ENCODE assay signal across 24 mouse cellular contexts in the genomic region with DNA sequence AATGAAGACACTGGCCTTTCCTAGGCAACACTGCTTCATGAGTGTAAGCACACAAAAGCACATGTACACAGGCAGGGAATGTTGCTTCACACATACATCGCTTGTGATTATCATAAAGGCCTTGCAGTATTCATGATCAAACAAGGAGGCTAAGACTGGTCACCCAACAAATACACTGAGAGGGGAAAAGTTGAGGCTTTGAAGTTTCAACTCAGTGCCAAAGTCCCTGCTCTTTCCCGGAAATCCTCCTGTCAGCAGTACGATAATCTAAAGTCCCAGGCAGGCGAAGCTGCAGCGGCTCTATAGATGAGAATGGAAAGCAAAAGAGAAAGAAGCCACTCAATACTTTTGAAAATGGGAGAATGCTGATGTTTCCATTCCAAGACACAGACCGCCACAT. TPM values are rescaled to one million over a fixed set of nuclear protein-coding genes. Genes with fewer than 3 reads are reported as not detected.
DNase-seq lines count a peak whose midpoint lies in the region; ATAC-seq and TF ChIP-seq lines count a peak whose summit lies in the region.
"Had no signal": no experiment of that assay in that cellular context is flagged by ENCODE, and none has a peak within 500 bp of the region (broad histone marks: within the 10 kb centered on the region; RNA-seq: fewer than 3 reads in every experiment).

No protein-coding gene starts in this region.

- H3K9me3 ChIP-seq in kidney, embryonic 15.5 days (replicated peaks), result no peaks in the 10 kb centered on the region
- H3K9me3 ChIP-seq in liver, postnatal 0 days (ENCODE audit: low read length), result no peaks in the 10 kb centered on the region
- H3K9me3 ChIP-seq in liver, embryonic 12.5 days (replicated peaks), result no peaks in the 10 kb centered on the region
- H3K9me3 ChIP-seq in intestine, postnatal 0 days (ENCODE audit: control insufficient read depth), result no peaks in the 10 kb centered on the region
- H3K9me3 ChIP-seq in stomach, postnatal 0 days (ENCODE audit: control insufficient read depth, low read length), result no peaks in the 10 kb centered on the region
- H3K9me3 ChIP-seq: forebrain, embryonic 10.5 days; heart, embryonic 13.5 days; hindbrain, embryonic 13.5 days had no signal

- no peak overlapping the region for H3K9ac ChIP-seq in kidney, embryonic 15.5 days
- H3K9ac ChIP-seq in liver, postnatal 0 days (replicated peaks), result no peak overlapping the region
- H3K9ac ChIP-seq in liver, embryonic 12.5 days, result no peak overlapping the region
- no peak overlapping the region for H3K9ac ChIP-seq in intestine, postnatal 0 days (ENCODE audit: low read depth, low read length)
- no peak overlapping the region for H3K9ac ChIP-seq in stomach, postnatal 0 days (ENCODE audit: low read length)
- H3K9ac ChIP-seq: forebrain, postnatal 0 days; heart, embryonic 13.5 days; hindbrain, embryonic 13.5 days had no signal

- no peaks in the 10 kb centered on the region for H3K27me3 ChIP-seq in kidney, adult 2 months (replicated peaks; ENCODE audit: control insufficient read depth, insufficient read depth, low read length)
- no peaks in the 10 kb centered on the region for H3K27me3 ChIP-seq in kidney, embryonic 15.5 days
- H3K27me3 ChIP-seq in liver, postnatal 0 days (ENCODE audit: insufficient read depth, low read length), result no peaks in the 10 kb centered on the region
- H3K27me3 ChIP-seq in liver, embryonic 12.5 days (replicated peaks), result no peaks in the 10 kb centered on the region
- H3K27me3 ChIP-seq in intestine, postnatal 0 days (replicated peaks; ENCODE audit: control insufficient read depth, insufficient read depth, low read length), result no peaks in the 10 kb centered on the region
- no peaks in the 10 kb centered on the region for H3K27me3 ChIP-seq in stomach, postnatal 0 days (ENCODE audit: control insufficient read depth, insufficient read depth, low read length)
- H3K27me3 ChIP-seq: hindbrain, embryonic 13.5 days had no signal

- TF ChIP-seq EP300 in liver, postnatal 0 days (IDR thresholded peaks at IDR 0.05; ENCODE audit: low read depth), result no peak
- no peak for TF ChIP-seq EP300 in stomach, postnatal 0 days (optimal IDR thresholded peaks at IDR 0.05)

- ATAC-seq in kidney, embryonic 15.5 days (replicated peaks; ENCODE audit: low FRiP score), result no peak
- ATAC-seq in liver, postnatal 0 days, result peak; percentile 26
- no peak for ATAC-seq in liver, embryonic 12.5 days
- ATAC-seq in intestine, postnatal 0 days, result peak; percentile 85
- 0 out of 2 replicates have a peak, but pooled peaks have one; percentile 21 for ATAC-seq in stomach, postnatal 0 days (ENCODE audit: low FRiP score, low TSS enrichment)
- ATAC-seq: CD4-positive, CD25-positive, alpha-beta regulatory T cell, adult 4 months; hindbrain, embryonic 16.5 days had no signal

- WGBS in kidney, adult 2 months, result 57% methylated on average over 6 of the region's 6 CpGs
- WGBS in kidney, embryonic 15.5 days, result 69% methylated on average over 6 of the region's 6 CpGs
- WGBS in liver, postnatal 0 days (ENCODE audit: insufficient replicate concordance), result 47% methylated on average over 6 of the region's 6 CpGs
- 63% methylated on average over 6 of the region's 6 CpGs for WGBS in liver, embryonic 12.5 days (ENCODE audit: insufficient replicate concordance)
- 43% methylated on average over 6 of the region's 6 CpGs for WGBS in intestine, postnatal 0 days
- WGBS in stomach, postnatal 0 days, result 67% methylated on average over 6 of the region's 6 CpGs

- no peak overlapping the region for H3K4me3 ChIP-seq in kidney, adult 2 months (ENCODE audit: insufficient read depth, low read depth, low read length)
- H3K4me3 ChIP-seq in kidney, embryonic 15.5 days (replicated peaks), result no peak overlapping the region
- no peak overlapping the region for H3K4me3 ChIP-seq in liver, postnatal 0 days (ENCODE audit: low read depth, low read length)
- no peak overlapping the region for H3K4me3 ChIP-seq in liver, embryonic 12.5 days
- H3K4me3 ChIP-seq in intestine, postnatal 0 days (ENCODE audit: low read depth, low read length), result no peak overlapping the region
- no peak overlapping the region for H3K4me3 ChIP-seq in stomach, postnatal 0 days (ENCODE audit: low read depth, low read length)
- H3K4me3 ChIP-seq: forebrain, embryonic 10.5 days; heart, embryonic 13.5 days; hindbrain, embryonic 13.5 days had no signal

- H3K4me1 ChIP-seq in kidney, adult 2 months (ENCODE audit: control insufficient read depth, insufficient read depth, low read length), result peaks cover 5% of the 10 kb centered on the region; the same call in 1 of the 2 replicates
- peaks cover 17% of the 10 kb centered on the region for H3K4me1 ChIP-seq in kidney, embryonic 15.5 days
- 0 out of 2 replicates have a peak, but pooled peaks cover 2% of the 10 kb centered on the region for H3K4me1 ChIP-seq in liver, postnatal 0 days (ENCODE audit: insufficient read depth)
- no peaks in the 10 kb centered on the region for H3K4me1 ChIP-seq in liver, embryonic 12.5 days
- H3K4me1 ChIP-seq in intestine, postnatal 0 days (replicated peaks; ENCODE audit: control insufficient read depth, insufficient read depth, low read length), result no peaks in the 10 kb centered on the region; the same call in 1 of the 2 replicates
- peaks cover 3% of the 10 kb centered on the region; the same call in 1 of the 2 replicates for H3K4me1 ChIP-seq in stomach, postnatal 0 days (replicated peaks; ENCODE audit: control insufficient read depth, insufficient read depth)
- H3K4me1 ChIP-seq: heart, embryonic 13.5 days; hindbrain, embryonic 13.5 days had no signal

- 0 out of 2 replicates have a peak overlapping the region, but pooled peaks have one; percentile 38 for H3K27ac ChIP-seq in kidney, adult 2 months (ENCODE audit: insufficient read depth, low read depth, low read length)
- H3K27ac ChIP-seq in kidney, embryonic 15.5 days, result no peak overlapping the region
- no peak overlapping the region for H3K27ac ChIP-seq in liver, postnatal 0 days (ENCODE audit: low read depth)
- no peak overlapping the region for H3K27ac ChIP-seq in liver, embryonic 12.5 days
- H3K27ac ChIP-seq in intestine, postnatal 0 days (ENCODE audit: low read depth, low read length), result no peak overlapping the region
- H3K27ac ChIP-seq in stomach, postnatal 0 days (replicated peaks), result no peak overlapping the region
- H3K27ac ChIP-seq: forebrain, embryonic 10.5 days; heart, embryonic 13.5 days; hindbrain, embryonic 13.5 days had no signal

- DNase-seq in kidney, adult 2 months, result peak; percentile 28
- DNase-seq in liver, postnatal 0 days, result peak; percentile 21
- no peak for DNase-seq in stomach, postnatal 0 days (ENCODE audit: low spot score)
- DNase-seq in frontal cortex, postnatal 10 days (ENCODE audit: low spot score in 2 of 2), result no peak
- DNase-seq in embryo, embryonic 9.5 days (ENCODE audit: extremely low spot score), result no peak
- DNase-seq: adrenal gland, adult 2 months; adrenal gland, postnatal 14 days; cerebellum, adult 11-12 months; cerebellum, adult 8-10 months; cerebellum, postnatal 10 days; cerebellum, postnatal 36 days; embryo, embryonic 11 days; forebrain, postnatal 0 days; gastrocnemius, postnatal 25 days; heart, adult 18-20 months; heart, postnatal 14 days had no signal

- H3K36me3 ChIP-seq in kidney, adult 2 months (ENCODE audit: control insufficient read depth, insufficient read depth, low read length), result no peaks in the 10 kb centered on the region
- no peaks in the 10 kb centered on the region for H3K36me3 ChIP-seq in kidney, embryonic 15.5 days
- no peaks in the 10 kb centered on the region for H3K36me3 ChIP-seq in liver, postnatal 0 days (replicated peaks; ENCODE audit: insufficient read depth, low read length)
- no peaks in the 10 kb centered on the region for H3K36me3 ChIP-seq in liver, embryonic 12.5 days
- H3K36me3 ChIP-seq in intestine, postnatal 0 days (ENCODE audit: control insufficient read depth, insufficient read depth), result no peaks in the 10 kb centered on the region
- H3K36me3 ChIP-seq in stomach, postnatal 0 days (ENCODE audit: control insufficient read depth, insufficient read depth, low read length), result no peaks in the 10 kb centered on the region
- H3K36me3 ChIP-seq: forebrain, embryonic 10.5 days; heart, embryonic 13.5 days; hindbrain, embryonic 13.5 days had no signal

- no peak overlapping the region for H3K4me2 ChIP-seq in kidney, embryonic 15.5 days
- no peak overlapping the region for H3K4me2 ChIP-seq in liver, postnatal 0 days (ENCODE audit: low read depth, low read length)
- no peak overlapping the region for H3K4me2 ChIP-seq in liver, embryonic 12.5 days
- H3K4me2 ChIP-seq in intestine, postnatal 0 days (replicated peaks; ENCODE audit: low read depth), result no peak overlapping the region
- no peak overlapping the region for H3K4me2 ChIP-seq in stomach, postnatal 0 days (replicated peaks; ENCODE audit: low read depth)
- H3K4me2 ChIP-seq: heart, embryonic 13.5 days; hindbrain, embryonic 13.5 days had no signal

- TF ChIP-seq POLR2A in kidney, adult 2 months (IDR thresholded peaks at IDR 0.05; ENCODE audit: low read depth, low read length), result no peak

- TF ChIP-seq CTCF in kidney, adult 2 months (conservative IDR thresholded peaks at IDR 0.05; ENCODE audit: insufficient read depth, insufficient read length, low read depth, low read length), result no peak
- no peak for TF ChIP-seq CTCF in liver, postnatal 0 days (IDR thresholded peaks at IDR 0.05; ENCODE audit: low read depth)
- no peak for TF ChIP-seq CTCF in intestine, postnatal 0 days (IDR thresholded peaks at IDR 0.05; ENCODE audit: low read depth)
- no peak for TF ChIP-seq CTCF in stomach, postnatal 0 days (IDR thresholded peaks at IDR 0.05; ENCODE audit: low read depth)

RNA-seq across cellular contexts. Expression of gene Lrig3, which starts 32.6 kb away (rescaled TPM):
- polyA plus RNA-seq in kidney, adult 2 months (2012; rRNA removed), result 7.1 and 8.8 TPM in 2 replicates
- polyA plus RNA-seq in kidney, embryonic 15.5 days (2015; fragmentation: Nextera tagmentation; extraction: Ambion mirVana), result 22.6 and 24.0 TPM in 2 replicates
- 0.94 and 1.4 TPM in 2 replicates for polyA plus RNA-seq in liver, postnatal 0 days (2015; fragmentation: Nextera tagmentation; extraction: Ambion mirVana)
- 1.8 and 1.9 TPM in 2 replicates for polyA plus RNA-seq in liver, embryonic 12.5 days (2016; fragmentation: Nextera tagmentation; extraction: Ambion mirVana)
- 6.7 and 6.9 TPM in 2 replicates for polyA plus RNA-seq in intestine, postnatal 0 days (2015; fragmentation: Nextera tagmentation; extraction: Ambion mirVana)
- 11.3 and 11.6 TPM in 2 replicates for polyA plus RNA-seq in stomach, postnatal 0 days (2015; fragmentation: Nextera tagmentation; extraction: Ambion mirVana)

Comparison
In these comparisons a context has a peak if more than half of its experiments do, and no peak if none do; other contexts are left out.
1. ATAC-seq: peak in liver, postnatal 0 days (single experiment), intestine, postnatal 0 days (single experiment) and stomach, postnatal 0 days (single experiment); none in kidney, embryonic 15.5 days (single experiment) and liver, embryonic 12.5 days (single experiment).
2. DNase-seq: peak in kidney, adult 2 months (single experiment) and liver, postnatal 0 days (single experiment); none in stomach, postnatal 0 days (single experiment), frontal cortex, postnatal 10 days (0 of 2) and embryo, embryonic 9.5 days (single experiment).